Mouse (Mus musculus): ENCODE measurements around the gene Smurf1.

Smurf1 gene

GRCm38 (mm10) chr5:144965639-144966351, at the start of gene Smurf1:
Gene Smurf1, minus strand, starts transcription at chr5:144965847.
- DNase-seq (ENCODE audit: low read depth in 1 of 2, low spot score in 2 of 2), result peak; percentile 9 to 27

GRCm38 (mm10) chr5:145014278-145014677, 48.6 kb upstream of the Smurf1 start:
- DNase-seq (ENCODE audit: low read depth in 1 of 2, low spot score in 2 of 2), result no peak

- no peak for DNase-seq (ENCODE audit: low read depth in 1 of 2, low spot score in 2 of 2)
Measured at GRCm38 (mm10) chr5:145008878-145009659, 43.4 kb upstream of the Smurf1 start.

DNA sequence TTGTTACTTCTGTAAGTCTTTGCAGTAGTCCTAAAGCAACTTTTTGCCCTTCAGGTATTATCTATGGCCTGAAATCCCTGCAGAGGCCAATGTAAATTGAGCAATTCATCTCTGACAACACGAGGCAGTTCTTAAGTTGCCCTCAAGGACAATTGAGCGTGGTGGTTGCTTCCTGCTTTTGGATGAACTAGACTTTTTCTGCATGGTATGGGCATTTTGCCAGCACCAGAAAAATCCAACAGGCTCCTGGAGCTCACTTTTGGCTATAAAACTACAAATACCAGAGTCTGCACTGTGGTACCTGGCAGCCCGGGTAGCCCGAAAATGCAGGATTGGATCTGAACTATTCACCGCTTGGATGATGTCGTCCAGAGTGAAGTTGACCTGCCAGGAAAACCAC, 39.9 kb upstream of the Smurf1 start:
- no peak for DNase-seq (ENCODE audit: low read depth in 1 of 2, low spot score in 2 of 2)

- DNase-seq (ENCODE audit: low read depth in 1 of 2, low spot score in 2 of 2), result no peak
Measured at GRCm38 (mm10) chr5:145004495-145004894, 38.8 kb upstream of the Smurf1 start.

DNA sequence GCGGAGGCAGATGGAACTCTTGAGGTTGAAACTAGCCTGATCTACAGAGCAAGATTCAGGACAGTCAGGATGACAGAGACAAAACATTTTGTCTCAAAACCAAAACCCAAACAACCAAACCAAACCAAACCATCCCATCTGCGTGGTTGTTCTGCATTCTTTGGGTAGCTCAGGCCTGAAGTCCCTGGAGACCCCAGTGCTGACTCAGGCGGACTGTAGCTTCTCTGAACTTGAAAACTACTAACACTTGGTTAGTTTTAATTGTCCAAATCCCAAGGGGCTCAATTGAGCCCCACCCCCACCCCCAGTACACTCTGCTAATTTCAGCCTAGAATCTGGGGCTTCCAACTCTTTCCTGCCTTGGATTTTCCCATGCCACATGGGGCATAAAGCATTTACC, 37.7 kb upstream of the Smurf1 start:
- DNase-seq (ENCODE audit: low read depth in 1 of 2, low spot score in 2 of 2), result no peak

GRCm38 (mm10) chr5:144998491-144998890, 32.8 kb upstream of the Smurf1 start:
- no peak for DNase-seq (ENCODE audit: low read depth in 1 of 2, low spot score in 2 of 2)

- DNase-seq (ENCODE audit: low read depth in 1 of 2, low spot score in 2 of 2), result no peak
Measured at GRCm38 (mm10) chr5:144990481-144990880, 24.8 kb upstream of the Smurf1 start.

DNA sequence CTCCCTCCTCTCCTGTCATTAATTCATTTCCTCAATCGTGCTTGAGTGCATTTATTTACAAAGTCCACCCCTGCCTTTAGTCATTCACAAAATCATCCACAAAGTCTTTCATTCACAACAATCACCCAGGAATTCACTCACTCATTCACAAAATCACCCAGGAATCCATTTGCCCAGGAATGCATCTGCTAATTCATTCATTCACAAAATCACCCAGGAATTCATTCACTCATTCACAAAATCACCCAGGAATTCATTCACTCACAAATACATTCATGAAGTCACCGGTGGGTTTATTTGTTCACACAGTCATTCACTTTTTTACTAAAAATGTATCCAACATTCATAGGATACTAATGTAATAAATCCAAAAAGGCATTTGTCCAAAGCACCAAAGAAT, 24.4 kb upstream of the Smurf1 start:
- DNase-seq (ENCODE audit: low read depth in 1 of 2, low spot score in 2 of 2), result no peak

DNA sequence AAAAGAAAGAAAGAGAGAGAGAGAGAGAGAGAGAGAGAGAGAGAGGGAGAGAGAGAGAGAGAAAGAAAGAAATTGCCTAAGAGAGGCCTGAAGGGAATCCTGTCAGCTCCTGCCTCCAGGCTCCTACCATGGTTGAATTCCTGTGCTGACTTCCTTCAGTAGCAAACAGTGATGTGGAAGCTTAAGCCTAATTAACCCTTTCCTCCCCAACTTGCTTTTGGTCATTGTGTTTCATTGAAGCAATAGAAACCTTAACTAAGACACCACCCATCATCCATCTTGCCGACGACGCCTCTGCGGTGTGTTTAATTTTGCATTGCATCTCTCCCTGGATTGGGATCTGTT, 23.4 kb upstream of the Smurf1 start:
- no peak for DNase-seq (ENCODE audit: low read depth in 1 of 2, low spot score in 2 of 2)

DNA sequence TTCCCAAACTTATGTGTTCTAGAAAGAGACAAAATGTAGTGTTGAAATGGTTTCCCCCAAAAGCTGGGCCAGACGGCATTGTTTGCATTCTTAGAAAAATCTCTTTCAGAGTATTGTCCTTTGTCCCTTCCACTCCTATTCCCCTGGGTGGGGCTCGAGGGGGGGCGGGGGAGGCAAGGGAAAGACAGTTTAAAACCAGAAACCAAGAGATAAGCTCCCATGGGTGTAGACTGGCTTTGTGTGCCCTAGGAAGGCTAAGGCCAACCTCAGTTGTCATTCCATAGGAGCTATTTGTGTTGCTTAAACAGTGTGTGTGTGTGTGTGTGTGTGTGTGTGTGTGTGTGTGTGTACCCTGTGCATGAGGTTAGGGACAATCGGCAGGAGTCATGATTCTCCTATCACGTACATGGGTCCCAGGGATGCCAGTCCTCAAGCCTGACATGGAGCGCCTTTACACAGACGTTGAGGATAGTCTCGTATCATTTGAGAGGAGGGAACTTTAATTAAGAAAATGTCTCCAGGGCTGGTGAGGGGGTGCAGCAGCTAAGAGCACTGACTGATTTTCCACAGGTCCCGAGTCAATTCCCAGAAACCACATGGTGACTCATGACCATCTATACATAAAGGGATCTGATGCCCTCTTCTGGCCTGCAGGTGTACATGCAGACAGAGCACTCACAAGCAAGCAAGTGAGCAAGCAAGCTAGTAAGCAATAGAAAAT, 22.9 kb upstream of the Smurf1 start:
- no peak for DNase-seq (ENCODE audit: low read depth in 1 of 2, low spot score in 2 of 2)

- no peak for DNase-seq (ENCODE audit: low read depth in 1 of 2, low spot score in 2 of 2)
Measured at GRCm38 (mm10) chr5:144987561-144987960, 21.9 kb upstream of the Smurf1 start.

DNA sequence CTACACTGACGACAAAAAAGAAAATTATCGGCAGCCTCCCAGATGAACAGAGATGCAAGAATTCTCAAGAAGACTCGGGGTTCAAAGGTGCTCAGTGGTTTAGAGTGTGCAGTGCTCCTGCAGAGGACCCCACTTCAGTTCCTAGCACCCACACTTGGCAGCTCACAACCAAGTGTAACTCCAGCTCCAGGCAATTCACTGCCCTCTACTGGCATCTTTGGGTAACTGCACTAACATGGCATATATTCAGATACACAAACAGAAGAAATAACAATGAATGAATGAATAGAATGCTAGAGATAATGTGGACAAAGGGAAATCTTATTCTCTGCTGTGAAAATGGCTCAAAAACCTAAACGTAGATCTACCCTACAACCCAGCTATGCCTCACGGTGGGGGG, 19.2 kb upstream of the Smurf1 start:
- DNase-seq (ENCODE audit: low read depth in 1 of 2, low spot score in 2 of 2), result no peak

- no peak for DNase-seq (ENCODE audit: low read depth in 1 of 2, low spot score in 2 of 2)
Measured at GRCm38 (mm10) chr5:144983227-144983626, 17.6 kb upstream of the Smurf1 start.

GRCm38 (mm10) chr5:144979110-144979509, 13.5 kb upstream of the Smurf1 start:
- no peak for DNase-seq (ENCODE audit: low read depth in 1 of 2, low spot score in 2 of 2)

DNA sequence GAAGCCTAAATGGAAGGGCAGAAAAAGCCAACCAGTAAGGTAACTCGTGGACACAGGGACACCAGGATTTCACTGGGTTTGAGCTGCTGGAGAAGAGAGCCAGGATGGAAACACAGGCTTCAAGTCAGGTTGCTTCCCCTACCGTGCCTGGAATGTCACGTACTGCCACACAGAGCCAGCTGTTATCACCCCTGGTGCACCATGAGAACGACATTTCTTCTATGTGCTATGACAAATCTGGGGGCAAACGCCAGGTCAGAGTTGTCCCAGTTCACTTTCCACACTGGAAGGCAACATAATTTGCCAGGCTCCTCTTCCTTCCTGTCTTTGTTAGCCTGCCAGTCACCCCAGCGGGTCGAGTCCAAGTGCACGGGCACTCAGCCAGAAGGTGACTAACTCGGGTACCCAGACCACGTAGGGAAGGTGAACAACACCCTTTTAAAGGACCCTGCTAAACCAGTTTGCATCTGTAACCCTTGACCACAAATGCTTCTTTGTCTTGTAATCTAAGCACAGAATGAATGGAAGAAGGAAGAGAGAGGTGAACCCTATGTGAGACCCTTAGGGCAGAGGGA, 13.0 kb upstream of the Smurf1 start:
- no peak for DNase-seq (ENCODE audit: low read depth in 1 of 2, low spot score in 2 of 2)

- DNase-seq (ENCODE audit: low read depth in 1 of 2, low spot score in 2 of 2), result no peak
Measured at GRCm38 (mm10) chr5:144971266-144971665, 5.6 kb upstream of the Smurf1 start.

DNA sequence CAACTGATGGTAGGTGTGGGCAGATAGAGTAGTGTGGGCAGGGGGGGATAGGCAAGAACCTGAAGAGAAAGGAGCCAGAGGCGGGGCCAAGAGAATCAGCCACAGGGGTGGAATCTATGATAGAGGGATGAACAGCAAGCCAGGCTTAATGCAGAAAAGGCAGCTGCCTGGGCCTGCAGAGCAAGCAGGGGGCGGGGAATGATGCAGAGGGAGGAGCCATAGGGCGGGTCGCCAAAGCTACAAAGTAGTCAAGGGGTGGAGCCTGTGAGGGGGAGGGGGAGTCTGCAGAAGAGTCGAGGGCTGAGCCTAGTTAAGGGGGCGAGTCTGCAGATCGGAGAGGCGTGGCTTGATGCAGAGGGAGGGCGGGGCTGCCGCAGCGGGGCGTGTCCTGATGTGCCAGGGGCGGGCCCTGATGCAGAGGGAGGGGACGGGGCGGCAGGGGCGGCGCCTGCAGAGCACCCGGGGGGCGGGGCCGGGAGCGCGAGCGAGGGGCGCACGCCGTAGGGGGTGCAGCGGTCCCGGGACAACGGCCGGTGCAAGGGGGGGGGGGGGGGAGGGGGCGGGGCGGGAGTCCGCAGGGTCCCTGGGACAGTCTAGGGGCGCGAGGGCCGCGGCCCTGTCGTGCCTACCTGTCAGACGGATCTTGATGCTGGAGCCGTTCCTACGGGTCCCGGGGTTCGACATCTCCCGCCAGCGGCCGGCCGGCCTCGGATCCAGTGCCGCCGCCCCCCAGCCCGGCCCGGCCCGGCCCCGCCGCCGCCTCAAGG, 592 bp downstream of the Smurf1 start:
- peak; percentile 65 to 67 for DNase-seq (ENCODE audit: low read depth in 1 of 2, low spot score in 2 of 2)

DNA sequence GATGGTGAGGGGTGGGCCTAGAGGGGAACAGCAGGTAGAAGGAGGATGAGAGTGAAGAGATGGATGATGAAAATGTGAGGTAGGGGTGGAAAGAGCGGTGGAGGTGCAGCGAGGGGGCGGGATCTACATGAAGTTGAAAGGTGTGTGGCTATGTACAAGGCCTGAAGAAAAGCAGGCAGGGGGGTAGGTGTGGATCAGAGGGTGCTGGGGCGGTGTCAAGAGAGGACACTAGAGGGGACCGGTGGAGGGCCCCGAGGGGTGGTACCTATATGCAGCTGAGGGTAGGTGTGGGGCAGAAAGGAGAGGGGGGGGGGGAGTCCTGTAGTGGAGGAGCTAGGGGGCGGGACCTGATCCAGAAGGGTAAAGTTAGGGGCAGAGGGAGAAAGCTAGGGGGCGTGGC, 1.2 kb downstream of the Smurf1 start:
- no peak for DNase-seq (ENCODE audit: low read depth in 1 of 2, low spot score in 2 of 2)

- peak; percentile 7 to 16 for DNase-seq (ENCODE audit: low read depth in 1 of 2, low spot score in 2 of 2)
Measured at GRCm38 (mm10) chr5:144963817-144964261, 1.8 kb downstream of the Smurf1 start.

DNA sequence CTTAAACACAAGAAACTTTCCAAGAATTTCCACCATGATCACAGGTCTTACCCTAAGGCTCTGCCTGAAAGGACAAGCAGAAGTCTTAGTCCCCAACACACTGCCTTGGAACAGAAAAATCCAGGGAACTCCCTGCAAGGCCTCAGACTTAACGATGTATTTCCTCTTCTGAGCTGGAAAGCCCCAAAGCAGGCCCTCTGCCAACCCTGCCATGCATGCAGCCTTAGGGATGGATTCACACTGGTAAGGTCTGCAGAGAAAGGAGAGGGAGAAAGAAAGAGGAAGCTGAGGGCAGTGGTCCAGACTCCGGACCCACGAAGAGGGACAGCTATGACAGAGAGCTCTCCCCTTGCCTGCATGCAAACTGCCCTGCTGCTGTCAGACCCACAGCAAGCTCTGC, 2.2 kb downstream of the Smurf1 start:
- no peak for DNase-seq (ENCODE audit: low read depth in 1 of 2, low spot score in 2 of 2)
